Mouse (Mus musculus): ENCODE data around the gene Ndufs7.
"Not testable (repeated sequence)": the region's sequence is repeated elsewhere in the genome, so short reads cannot be mapped to it uniquely, and the experiment has no call there.

The Ndufs7 gene

GRCm38 (mm10) chr10:80248971-80249640, at the start of gene Ndufs7:
Gene Ndufs7, plus strand, starts transcription at chr10:80249121.
- in situ Hi-C loops (cut with MboI; ENCODE audit: low sequenced_read_pairs) = loop anchor here (5.0 kb wide), 1 partner anchor 72 kb away; the partner anchor contains the start of gene Efna2

GRCm38 (mm10) chr10:80199440-80200008, 49.4 kb upstream of the Ndufs7 start:
- in situ Hi-C loops (cut with MboI; ENCODE audit: low sequenced_read_pairs) = no loop called here

- in situ Hi-C loops (cut with MboI; ENCODE audit: low sequenced_read_pairs) = no loop called here
Observed at GRCm38 (mm10) chr10:80200485-80200884, 48.4 kb upstream of the Ndufs7 start.

- in situ Hi-C loops (cut with MboI; ENCODE audit: low sequenced_read_pairs) = no loop called here
Observed at GRCm38 (mm10) chr10:80204055-80204454, 44.9 kb upstream of the Ndufs7 start.

- in situ Hi-C loops (cut with MboI; ENCODE audit: low sequenced_read_pairs) = no loop called here
Observed at GRCm38 (mm10) chr10:80207201-80207600, 41.7 kb upstream of the Ndufs7 start.

- in situ Hi-C loops (cut with MboI; ENCODE audit: low sequenced_read_pairs) = no loop called here
Observed at GRCm38 (mm10) chr10:80207676-80208075, 41.2 kb upstream of the Ndufs7 start.

- in situ Hi-C loops (cut with MboI; ENCODE audit: low sequenced_read_pairs) = no loop called here
Observed at GRCm38 (mm10) chr10:80208248-80208647, 40.7 kb upstream of the Ndufs7 start.

GRCm38 (mm10) chr10:80208841-80209371, 40.0 kb upstream of the Ndufs7 start:
- in situ Hi-C loops (cut with MboI; ENCODE audit: low sequenced_read_pairs) = no loop called here

GRCm38 (mm10) chr10:80211547-80212103, 37.3 kb upstream of the Ndufs7 start:
- in situ Hi-C loops (cut with MboI; ENCODE audit: low sequenced_read_pairs) = not testable (repeated sequence)

- in situ Hi-C loops (cut with MboI; ENCODE audit: low sequenced_read_pairs) = no loop called here
Observed at GRCm38 (mm10) chr10:80215048-80215772, 33.7 kb upstream of the Ndufs7 start.

- in situ Hi-C loops (cut with MboI; ENCODE audit: low sequenced_read_pairs) = no loop called here
Observed at GRCm38 (mm10) chr10:80220676-80221075, 28.2 kb upstream of the Ndufs7 start.

- in situ Hi-C loops (cut with MboI; ENCODE audit: low sequenced_read_pairs) = not testable (repeated sequence)
Observed at GRCm38 (mm10) chr10:80223137-80223536, 25.8 kb upstream of the Ndufs7 start.

- in situ Hi-C loops (cut with MboI; ENCODE audit: low sequenced_read_pairs) = no loop called here
Observed at GRCm38 (mm10) chr10:80226071-80226415, 22.9 kb upstream of the Ndufs7 start.

- in situ Hi-C loops (cut with MboI; ENCODE audit: low sequenced_read_pairs) = no loop called here
Observed at GRCm38 (mm10) chr10:80226416-80227165, 22.3 kb upstream of the Ndufs7 start, which contains the start of gene Mum1. Gene Mum1, plus strand, starts transcription at chr10:80226434.

GRCm38 (mm10) chr10:80227166-80227539, 21.8 kb upstream of the Ndufs7 start:
- in situ Hi-C loops (cut with MboI; ENCODE audit: low sequenced_read_pairs) = no loop called here

- in situ Hi-C loops (cut with MboI; ENCODE audit: low sequenced_read_pairs) = no loop called here
Observed at GRCm38 (mm10) chr10:80227877-80228775, 20.8 kb upstream of the Ndufs7 start.

GRCm38 (mm10) chr10:80236145-80236825, 12.6 kb upstream of the Ndufs7 start:
- in situ Hi-C loops (cut with MboI; ENCODE audit: low sequenced_read_pairs) = no loop called here

GRCm38 (mm10) chr10:80237020-80237419, 11.9 kb upstream of the Ndufs7 start:
- in situ Hi-C loops (cut with MboI; ENCODE audit: low sequenced_read_pairs) = no loop called here

- in situ Hi-C loops (cut with MboI; ENCODE audit: low sequenced_read_pairs) = no loop called here
Observed at GRCm38 (mm10) chr10:80238306-80238705, 10.6 kb upstream of the Ndufs7 start.

Data from CH12F3 (cell line).